Mouse (Mus musculus) thymus, adult 2 months (tissue): ENCODE data around the gene Upp2.

ENCODE experiments used
- CTCF ChIP-seq: fragments of 200-500 bp; IDR thresholded peaks from 2 replicates; pipeline ENCODE4 v1.5.1; 2012; ENCODE audit warnings: mild to moderate bottlenecking, control low read depth, low read length, moderate library complexity, borderline replicate concordance; ENCODE audit not compliant: control insufficient read depth, poor library complexity, insufficient read depth; ENCODE audit errors: extremely low read depth
- POLR2A ChIP-seq: fragments of 200-500 bp; IDR thresholded peaks from 2 replicates; pipeline ENCODE4 v1.6.1; 2012; ENCODE audit warnings: mild to moderate bottlenecking, low read length, control low read depth, moderate library complexity; ENCODE audit not compliant: control insufficient read depth, poor library complexity, insufficient read depth; ENCODE audit errors: extremely low read depth

DNA sequence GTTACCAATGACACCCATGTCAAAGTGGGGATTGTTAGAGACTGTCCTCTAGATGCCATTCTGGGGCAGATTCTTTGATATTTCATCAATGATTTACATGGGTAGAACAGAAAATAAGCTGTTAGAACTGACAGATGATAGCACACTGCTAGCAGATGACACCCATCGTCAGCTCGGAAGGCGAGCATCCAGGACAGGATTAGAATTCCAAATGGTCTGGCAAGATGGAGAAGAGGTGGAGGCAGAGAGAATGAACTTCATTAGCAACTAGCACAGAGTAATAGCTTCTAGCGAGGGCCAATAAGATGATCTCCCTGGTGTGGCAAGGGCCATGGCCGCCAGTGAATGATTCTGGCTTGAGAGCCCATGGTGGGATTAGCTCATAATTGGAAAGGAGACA, 48.7 kb downstream of the Upp2 start:
- TF ChIP-seq CTCF = no peak
- no peak for TF ChIP-seq POLR2A
